Mouse (Mus musculus) kidney, embryonic 16.5 days (tissue): Measurements from ENCODE around the gene Tmem86a. TPM values are rescaled to one million over a fixed set of nuclear protein-coding genes. Genes with fewer than 3 reads are reported as not detected.

Source experiments
- ATAC-seq: fragments of 200-750 bp; cut with Nextera tagmentation; 2 replicates; pipeline ENCODE4 v1.8.0; 2017; ENCODE audit warnings: moderate TSS enrichment; ENCODE audit not compliant: low FRiP score, low TSS enrichment
- H3K27ac ChIP-seq: fragments of 300-500 bp; sonication (generic); 2 replicates; pipeline ENCODE4 v1.5.1; 2014; ENCODE audit warnings: low read length
- H3K27me3 ChIP-seq: fragments of 300-500 bp; sonication (generic); 2 replicates; pipeline ENCODE4 v1.6.1; 2014; ENCODE audit warnings: low read length, control low read depth, mixed read lengths; ENCODE audit not compliant: insufficient read depth
- H3K36me3 ChIP-seq: fragments of 300-500 bp; sonication (generic); 2 replicates; pipeline ENCODE4 v1.6.1; 2014; ENCODE audit warnings: low read length, control low read depth, mixed read lengths; ENCODE audit not compliant: insufficient read depth
- H3K4me1 ChIP-seq: fragments of 300-500 bp; sonication (generic); 2 replicates; pipeline ENCODE4 v1.6.1; 2014; ENCODE audit warnings: low read length, control low read depth, mixed read lengths; ENCODE audit not compliant: insufficient read depth
- H3K4me2 ChIP-seq: fragments of 300-500 bp; sonication (generic); replicated peaks from 2 replicates; pipeline ENCODE4 v1.6.1; 2014; ENCODE audit warnings: low read depth, low read length
- H3K4me3 ChIP-seq: fragments of 300-500 bp; sonication (generic); 2 replicates; pipeline ENCODE4 v1.5.1; 2014; ENCODE audit warnings: mild to moderate bottlenecking, low read length
- H3K9ac ChIP-seq: fragments of 300-500 bp; sonication (generic); replicated peaks from 2 replicates; pipeline ENCODE4 v1.6.1; 2014; ENCODE audit warnings: low read length
- H3K9me3 ChIP-seq: fragments of 300-500 bp; sonication (generic); 2 replicates; pipeline ENCODE4 v1.6.1; 2016; ENCODE audit warnings: low read length, control low read depth
- WGBS: fragments of 180-500 bp; shearing (Covaris S2); extraction: QIAGEN DNeasy Blood & Tissue Kit; methylation state at CpG from one replicate; pipeline ENCODE4 v1.1.7; 2014; 5-methylcytosine and 5-hydroxymethylcytosine counted together
- polyA plus RNA-seq: library from polyadenylated mRNA; unstranded; fragments of >200 nt; fragmentation: Nextera tagmentation; extraction: Ambion mirVana; gene quantifications from 2 replicates; pipeline ENCODE4 v1.2.1, GENCODE M21; 2015

The Tmem86a gene
- polyA plus RNA-seq = 34.8 and 35.8 TPM in 2 replicates

GRCm38 (mm10) chr7:47050366-47050765 is at the start of gene Tmem86a:
Gene Tmem86a (plus strand): TSS chr7:47050601.
- H3K9ac ChIP-seq = peak within 1 kb of the TSS; percentile 87
- ATAC-seq = peak; percentile 98

DNA sequence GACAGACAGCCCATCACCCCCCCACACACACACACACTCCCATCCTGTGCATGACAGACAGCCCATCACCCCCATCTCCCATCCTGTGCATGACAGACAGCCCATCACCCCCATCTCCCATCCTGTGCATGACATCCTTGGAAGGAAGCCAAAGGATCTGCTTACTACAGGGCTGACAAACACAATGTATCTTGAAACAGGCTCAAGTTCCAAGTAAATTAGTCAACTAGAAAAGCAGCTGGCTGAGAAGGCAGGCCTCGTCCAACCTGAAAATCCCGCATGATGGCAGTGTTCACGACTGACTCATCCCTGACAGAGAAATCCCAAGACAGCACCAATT is 49.8 kb upstream of the Tmem86a start:
- 31% methylated on average over 3 of the region's 3 CpGs for WGBS
- H3K4me1 ChIP-seq = peaks cover 24% of the 10 kb centered on the region; the same call in 1 of the 2 replicates
- no peak overlapping the region for H3K4me3 ChIP-seq
- peak; percentile 87 for ATAC-seq
- H3K9ac ChIP-seq = no peak overlapping the region
- H3K27ac ChIP-seq = peak overlapping the region; percentile 13; the same call in 1 of the 2 replicates
- H3K27me3 ChIP-seq = no peaks in the 10 kb centered on the region
- no peaks in the 10 kb centered on the region for H3K9me3 ChIP-seq
- no peak overlapping the region for H3K4me2 ChIP-seq
- peaks cover 29% of the 10 kb centered on the region for H3K36me3 ChIP-seq

More at GRCm38 (mm10) chr7:47050366-47050765, at the start of gene Tmem86a:
- Histone ChIP-seq H3K27me3 (no peaks in the 10 kb centered on the region), H3K4me3 (peak within 1 kb of the TSS; percentile 85), H3K4me2 (peak within 1 kb of the TSS; percentile 84), H3K9me3 (no peaks in the 10 kb centered on the region), H3K36me3 (peaks cover 3% of the 10 kb centered on the region; the same call in 1 of the 2 replicates), H3K27ac (peak within 1 kb of the TSS; percentile 97), H3K4me1 (peaks cover 29% of the 10 kb centered on the region)
- under 1% methylated on average over 33 of the region's 33 CpGs for WGBS

- no peaks in the 10 kb centered on the region for H3K9me3 ChIP-seq
- peaks cover 22% of the 10 kb centered on the region for H3K36me3 ChIP-seq
- no peak overlapping the region for H3K27ac ChIP-seq
- H3K4me1 ChIP-seq = peaks cover 25% of the 10 kb centered on the region; the same call in 1 of the 2 replicates
- H3K27me3 ChIP-seq = no peaks in the 10 kb centered on the region
- 70% methylated on average over 5 of the region's 5 CpGs for WGBS
- H3K4me3 ChIP-seq = no peak overlapping the region
- no peak overlapping the region for H3K4me2 ChIP-seq
- no peak overlapping the region for H3K9ac ChIP-seq
- no peak for ATAC-seq
Measured at GRCm38 (mm10) chr7:47001125-47001899, 49.1 kb upstream of the Tmem86a start.

- H3K27ac ChIP-seq = no peak overlapping the region
- no peak for ATAC-seq
Measured at GRCm38 (mm10) chr7:47001900-47002275, 48.5 kb upstream of the Tmem86a start.

DNA sequence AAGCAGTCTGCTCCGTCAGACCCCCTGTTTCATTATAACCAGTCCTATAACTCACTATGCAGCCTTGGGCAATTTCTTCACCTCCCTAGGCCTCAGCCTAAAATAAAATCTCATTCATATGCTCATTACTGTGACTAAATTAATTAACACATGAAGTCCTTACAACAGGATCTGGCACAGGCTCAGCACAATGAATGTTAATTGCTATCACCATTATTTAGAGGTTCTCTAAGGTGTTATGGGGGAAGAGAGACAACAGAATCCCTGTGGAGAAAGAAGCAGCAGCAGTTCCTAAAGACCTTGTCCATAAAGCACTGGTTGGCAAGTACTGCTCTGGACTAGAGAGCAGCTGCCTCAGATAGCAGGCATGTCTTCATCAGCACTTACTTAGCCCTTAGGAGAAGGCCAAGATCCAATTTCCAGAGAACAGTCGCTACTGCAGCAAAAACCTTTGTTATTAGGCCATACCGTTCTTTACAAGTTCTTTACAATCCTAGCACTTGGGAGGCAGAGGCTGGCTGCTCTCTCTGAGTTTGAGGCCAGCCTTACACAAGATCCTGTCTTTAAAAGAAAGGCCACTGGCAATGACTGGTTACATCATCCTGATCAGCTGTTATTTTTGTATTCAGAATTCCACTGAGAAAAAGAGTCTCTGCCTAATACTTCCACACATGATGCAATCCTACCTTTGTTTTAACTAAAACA is 46.8 kb upstream of the Tmem86a start:
- Histone ChIP-seq H3K27ac (no peak overlapping the region), H3K4me1 (peaks cover 37% of the 10 kb centered on the region), H3K9ac (no peak overlapping the region), H3K36me3 (peaks cover 3% of the 10 kb centered on the region; the same call in 1 of the 2 replicates), H3K9me3 (no peaks in the 10 kb centered on the region), H3K4me2 (no peak overlapping the region), H3K4me3 (no peak overlapping the region), H3K27me3 (no peaks in the 10 kb centered on the region)
- WGBS = 43% methylated on average over 3 of the region's 3 CpGs
- ATAC-seq = no peak

More at GRCm38 (mm10) chr7:47001900-47002275, 48.5 kb upstream of the Tmem86a start:
- Histone ChIP-seq H3K36me3 (peaks cover 20% of the 10 kb centered on the region), H3K4me1 (peaks cover 31% of the 10 kb centered on the region), H3K9me3 (no peaks in the 10 kb centered on the region), H3K4me2 (no peak overlapping the region), H3K9ac (no peak overlapping the region), H3K27me3 (no peaks in the 10 kb centered on the region), H3K4me3 (no peak overlapping the region)
- 82% methylated on average over 4 of the region's 4 CpGs for WGBS

DNA sequence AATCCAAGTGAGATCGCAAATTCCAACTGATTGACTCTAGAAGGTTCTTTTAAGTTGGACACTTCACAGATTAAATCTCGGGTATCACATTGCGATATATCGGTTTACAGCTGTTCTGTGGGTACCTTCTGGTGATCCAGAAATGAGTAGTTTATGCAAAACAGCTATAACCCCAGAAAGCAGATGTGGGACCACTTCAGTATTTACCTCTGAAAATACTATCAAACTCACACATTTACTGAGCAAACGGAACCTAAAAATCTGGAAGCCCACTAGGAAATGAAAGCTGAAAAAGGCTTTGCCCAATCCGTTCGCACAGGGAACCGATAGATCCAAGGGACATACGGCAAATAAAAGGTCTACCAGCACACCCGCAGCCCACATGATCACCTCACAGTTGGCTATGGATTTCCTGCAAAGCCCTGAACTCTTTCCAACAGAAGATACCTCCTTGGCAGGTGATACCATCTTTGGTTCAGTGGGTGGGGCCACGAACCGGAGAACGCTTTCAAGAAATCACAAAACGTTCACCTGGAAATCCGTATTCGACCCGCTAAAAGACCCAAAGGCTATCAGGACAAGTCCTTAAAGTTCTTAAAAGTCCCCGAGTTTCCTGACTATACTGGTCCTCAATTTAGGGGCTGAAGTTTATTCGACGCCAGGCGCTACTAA is 43.2 kb upstream of the Tmem86a start:
- H3K9ac ChIP-seq = peak overlapping the region; percentile 89
- H3K4me2 ChIP-seq = peak overlapping the region; percentile 97
- peak overlapping the region; percentile 89 for H3K4me3 ChIP-seq
- peak overlapping the region; percentile 93 for H3K27ac ChIP-seq
- H3K36me3 ChIP-seq = no peaks in the 10 kb centered on the region
- H3K4me1 ChIP-seq = peaks cover 35% of the 10 kb centered on the region
- H3K27me3 ChIP-seq = no peaks in the 10 kb centered on the region
- ATAC-seq = no peak
- 8% methylated on average over 21 of the region's 21 CpGs for WGBS
- no peaks in the 10 kb centered on the region for H3K9me3 ChIP-seq

DNA sequence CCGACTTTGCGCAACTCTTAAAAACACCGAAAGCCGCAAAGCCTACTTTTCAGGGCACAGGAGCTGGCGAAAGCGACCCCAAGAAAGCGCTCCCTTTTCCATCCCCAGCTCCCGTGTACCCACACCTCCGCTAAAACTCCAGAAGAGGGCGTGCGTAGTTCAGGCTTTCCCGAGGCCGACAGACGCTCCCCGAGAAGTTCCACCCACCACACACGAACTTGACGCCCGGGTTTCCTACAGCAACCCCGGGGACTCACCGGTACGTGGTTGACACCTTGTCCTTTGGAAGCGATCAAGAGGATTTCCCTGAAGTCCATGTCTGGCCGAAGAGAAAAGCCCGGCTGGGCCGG is 42.6 kb upstream of the Tmem86a start:
- Histone ChIP-seq H3K36me3 (no peaks in the 10 kb centered on the region), H3K9me3 (no peaks in the 10 kb centered on the region), H3K4me1 (peaks cover 30% of the 10 kb centered on the region), H3K4me3 (peak overlapping the region; percentile 89), H3K9ac (peak overlapping the region; percentile 89), H3K27ac (peak overlapping the region; percentile 93), H3K4me2 (peak overlapping the region; percentile 97), H3K27me3 (no peaks in the 10 kb centered on the region)
- under 1% methylated on average over 25 of the region's 25 CpGs for WGBS
- ATAC-seq = peak; percentile 65

DNA sequence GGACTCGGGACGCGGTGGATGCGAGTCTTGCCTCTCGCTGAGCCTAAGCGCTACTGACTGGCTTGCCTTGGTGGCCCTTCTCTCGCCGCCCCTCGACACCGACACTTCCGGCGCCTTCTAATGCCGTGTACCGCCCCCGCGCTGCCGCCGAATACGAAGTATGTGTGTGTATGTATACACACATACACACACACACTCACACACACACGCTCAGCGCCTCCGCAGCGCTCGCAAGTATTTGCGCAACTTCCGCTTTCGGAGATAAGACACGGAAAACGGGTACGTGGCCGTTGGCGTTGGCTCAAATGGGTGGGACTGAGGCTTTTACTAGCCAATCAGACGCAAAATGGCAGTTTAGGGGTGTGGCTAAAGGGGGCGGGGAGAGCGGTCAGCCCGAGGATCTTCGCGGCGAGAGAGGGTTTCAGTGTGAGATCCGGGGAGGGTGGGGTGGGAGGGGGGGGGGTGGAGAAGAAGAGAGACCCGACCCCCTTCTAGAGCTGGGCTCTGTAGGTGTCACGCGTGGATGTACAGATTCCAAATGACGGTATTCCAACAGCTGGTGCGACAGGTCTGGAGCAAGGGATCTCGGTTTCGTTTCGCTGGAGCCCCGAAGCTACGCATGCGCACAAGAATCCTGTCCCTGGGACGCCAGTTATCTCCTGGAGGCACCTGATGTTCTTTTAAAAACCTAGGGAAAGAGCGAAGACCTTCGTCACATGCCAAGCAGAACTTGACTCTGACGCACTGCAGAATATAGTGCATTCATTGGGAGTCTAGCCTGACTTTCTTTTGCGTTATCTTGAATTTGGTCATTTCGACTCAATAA is 42.0 kb upstream of the Tmem86a start, which contains the start of gene Spty2d1:
TSS of gene Spty2d1 (minus strand) at position 244 of the 826 bp plus-strand sequence.
- WGBS = 1% methylated on average over 56 of the region's 57 CpGs
- peak; percentile 96 for ATAC-seq
- Histone ChIP-seq H3K4me2 (peak within 1 kb of the TSS; percentile 97), H3K4me3 (peak within 1 kb of the TSS; percentile 89), H3K9me3 (no peaks in the 10 kb centered on the region), H3K27me3 (no peaks in the 10 kb centered on the region), H3K9ac (peak within 1 kb of the TSS; percentile 89), H3K27ac (peak within 1 kb of the TSS; percentile 93), H3K36me3 (no peaks in the 10 kb centered on the region), H3K4me1 (peaks cover 29% of the 10 kb centered on the region)

DNA sequence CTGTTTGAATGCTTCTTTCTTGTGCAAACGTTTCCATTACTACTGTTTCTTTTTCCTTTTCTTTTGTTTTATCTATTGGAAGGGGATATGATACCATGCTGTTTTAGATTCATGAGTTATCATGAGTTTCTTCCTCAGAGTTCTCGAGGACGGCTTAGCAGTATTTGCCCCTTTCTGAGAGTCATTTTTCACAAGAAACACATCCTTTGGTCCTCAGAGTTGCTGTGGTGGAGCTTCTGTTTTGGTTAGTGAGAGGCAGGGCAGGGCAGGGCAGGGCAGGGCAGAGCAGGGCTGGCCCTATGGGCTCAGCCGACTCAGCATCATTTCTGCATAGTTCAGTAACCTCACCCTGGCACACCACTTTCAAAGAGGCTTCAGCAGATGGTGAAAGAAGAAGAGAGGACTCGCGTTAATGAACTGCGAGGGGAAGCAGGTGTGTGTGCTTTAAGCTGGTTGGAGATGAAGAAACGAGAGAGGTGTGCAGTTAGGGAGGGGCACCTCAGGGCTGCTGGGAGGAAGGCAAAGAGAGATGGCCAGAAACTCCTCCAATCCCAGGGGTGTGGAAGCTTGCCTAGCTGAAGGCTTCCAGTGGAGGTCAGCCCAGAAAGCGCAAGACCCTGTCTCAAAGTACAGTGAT is 37.2 kb upstream of the Tmem86a start:
- WGBS = 25% methylated on average over 9 of the region's 9 CpGs

More for the DNA sequence above, 37.2 kb upstream of the Tmem86a start:
- no peaks in the 10 kb centered on the region for H3K9me3 ChIP-seq
- no peak overlapping the region for H3K4me3 ChIP-seq
- peaks cover 25% of the 10 kb centered on the region for H3K4me1 ChIP-seq
- no peak overlapping the region for H3K9ac ChIP-seq
- H3K27ac ChIP-seq = no peak overlapping the region
- H3K4me2 ChIP-seq = no peak overlapping the region
- H3K36me3 ChIP-seq = no peaks in the 10 kb centered on the region
- no peaks in the 10 kb centered on the region for H3K27me3 ChIP-seq
- no peak for ATAC-seq
